ENCODE assay signal across 8 mouse cellular contexts in the genomic region with DNA sequence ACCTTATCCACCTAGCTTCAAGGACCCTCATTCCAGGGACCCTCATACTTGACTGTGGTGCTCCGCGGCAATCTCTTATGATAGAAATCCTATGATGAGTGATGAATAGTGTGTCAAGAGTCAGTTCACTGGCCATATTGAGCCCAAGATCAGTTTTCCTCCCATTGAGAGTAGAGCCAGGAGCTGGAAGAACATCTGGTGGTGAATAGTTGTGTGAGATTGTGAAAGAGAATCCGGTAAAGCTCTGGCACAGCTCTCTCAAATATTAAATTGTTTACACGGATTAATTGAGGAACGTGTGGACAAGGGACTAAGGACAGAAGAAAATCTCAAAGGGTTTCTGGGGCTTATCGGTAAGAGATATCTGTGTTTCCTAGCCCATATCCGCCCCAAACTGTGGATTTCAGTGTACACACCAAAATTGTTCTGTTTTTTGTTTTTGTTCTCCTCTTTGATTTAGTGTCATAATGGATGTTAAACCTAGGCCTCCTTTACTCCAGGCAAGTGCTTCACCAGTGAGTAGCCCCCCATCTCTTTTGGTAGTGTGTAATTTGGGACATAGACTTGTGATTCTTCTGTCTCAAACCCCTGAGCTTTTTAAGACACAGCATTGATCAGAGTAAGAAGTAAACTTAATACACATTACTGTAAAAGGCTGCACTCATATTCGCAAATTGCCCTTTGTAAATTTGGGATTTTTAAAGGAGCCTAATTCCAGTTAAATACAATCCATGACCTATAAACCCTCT. TPM values are rescaled to one million over a fixed set of nuclear protein-coding genes. Genes with fewer than 3 reads are reported as not detected.
DNase-seq lines count a peak whose midpoint lies in the region; ATAC-seq and TF ChIP-seq lines count a peak whose summit lies in the region.

No protein-coding gene starts in this region.

- no peaks in the 10 kb centered on the region for H3K4me1 ChIP-seq in ES-Bruce4 (ENCODE audit: control insufficient read depth, insufficient read depth, low read length)
- no peaks in the 10 kb centered on the region for H3K4me1 ChIP-seq in heart, embryonic 16.5 days (ENCODE audit: control insufficient read depth, insufficient read depth, low read length)
- 0 out of 2 replicates have a peak, but pooled peaks cover 3% of the 10 kb centered on the region for H3K4me1 ChIP-seq in liver, postnatal 0 days (ENCODE audit: insufficient read depth)

- 77% methylated on average over 8 of the region's 8 CpGs for WGBS in heart, embryonic 16.5 days
- WGBS in liver, postnatal 0 days (ENCODE audit: insufficient replicate concordance): 74% methylated on average over 8 of the region's 8 CpGs

- DNase-seq in frontal cortex, postnatal 10 days (ENCODE audit: low spot score in 2 of 2): no peak
- no peak for DNase-seq in liver, postnatal 0 days
- no peak for DNase-seq in left cerebral cortex, postnatal 10 days (ENCODE audit: extremely low spot score in 1 of 2, low spot score in 2 of 2)
- no peak for DNase-seq in frontal cortex, postnatal 14 days (ENCODE audit: low spot score in 2 of 2)
- no peak for DNase-seq in left cerebral cortex, postnatal 25 days (ENCODE audit: low spot score in 2 of 2)

- H3K4me2 ChIP-seq in heart, embryonic 16.5 days (ENCODE audit: low read depth, low read length): 0 out of 2 replicates have a peak overlapping the region, but pooled peaks have one; percentile 14
- H3K4me2 ChIP-seq in liver, postnatal 0 days (ENCODE audit: low read depth, low read length): peak overlapping the region; percentile 75; the same call in 1 of the 2 replicates

- no peak for TF ChIP-seq POLR2A in ES-Bruce4 (IDR thresholded peaks at IDR 0.05; ENCODE audit: insufficient read depth, low read length)

- H3K9ac ChIP-seq in ES-Bruce4 (ENCODE audit: low read depth, poor library complexity, severe bottlenecking): 0 out of 2 replicates have a peak overlapping the region, but pooled peaks have one; percentile 54
- H3K9ac ChIP-seq in heart, embryonic 16.5 days (ENCODE audit: low read length): no peak overlapping the region
- H3K9ac ChIP-seq in liver, postnatal 0 days (replicated peaks): no peak overlapping the region

- H3K27me3 ChIP-seq in ES-Bruce4 (ENCODE audit: control insufficient read depth, insufficient read depth, low read length, poor library complexity, severe bottlenecking): no peaks in the 10 kb centered on the region
- no peaks in the 10 kb centered on the region for H3K27me3 ChIP-seq in heart, embryonic 16.5 days (ENCODE audit: control insufficient read depth, insufficient read depth, low read length)
- no peaks in the 10 kb centered on the region for H3K27me3 ChIP-seq in liver, postnatal 0 days (ENCODE audit: insufficient read depth, low read length)

- no peak overlapping the region for H3K27ac ChIP-seq in ES-Bruce4 (ENCODE audit: insufficient read depth, low read length)
- H3K27ac ChIP-seq in heart, embryonic 16.5 days (ENCODE audit: low read length): no peak overlapping the region
- H3K27ac ChIP-seq in liver, postnatal 0 days (ENCODE audit: low read depth): no peak overlapping the region

- no peaks in the 10 kb centered on the region for H3K36me3 ChIP-seq in ES-Bruce4 (ENCODE audit: control insufficient read depth, insufficient read depth, low read length, poor library complexity, severe bottlenecking)
- no peaks in the 10 kb centered on the region for H3K36me3 ChIP-seq in heart, embryonic 16.5 days (ENCODE audit: control insufficient read depth, insufficient read depth)
- no peaks in the 10 kb centered on the region for H3K36me3 ChIP-seq in liver, postnatal 0 days (replicated peaks; ENCODE audit: insufficient read depth, low read length)

- TF ChIP-seq CTCF in ES-Bruce4 (IDR thresholded peaks at IDR 0.05; ENCODE audit: low read depth, low read length): no peak
- no peak for TF ChIP-seq CTCF in liver, postnatal 0 days (IDR thresholded peaks at IDR 0.05; ENCODE audit: low read depth)

- TF ChIP-seq EP300 in ES-Bruce4 (IDR thresholded peaks at IDR 0.05; ENCODE audit: insufficient read depth, low read depth, low read length): no peak
- TF ChIP-seq EP300 in liver, postnatal 0 days (IDR thresholded peaks at IDR 0.05; ENCODE audit: low read depth): no peak

- no peaks in the 10 kb centered on the region for H3K9me3 ChIP-seq in ES-Bruce4 (replicated peaks; ENCODE audit: control insufficient read depth, insufficient read depth, low read length, poor library complexity, severe bottlenecking)
- H3K9me3 ChIP-seq in heart, embryonic 16.5 days (replicated peaks; ENCODE audit: control insufficient read depth, low read length): peaks cover 6% of the 10 kb centered on the region
- H3K9me3 ChIP-seq in liver, postnatal 0 days (ENCODE audit: low read length): peaks cover 5% of the 10 kb centered on the region; the same call in 1 of the 2 replicates

- intact Hi-C loops in left cerebral cortex, postnatal 10 days (cut with DNase I): loop anchor here (10.0 kb wide), 1 partner anchor 58 kb away; a partner anchor contains a TSS
- intact Hi-C loops in left cerebral cortex, postnatal 25 days (cut with DNase I): loop anchor here (2.0 to 10.0 kb wide), 3 partner anchors 36 to 88 kb away; a partner anchor contains a TSS

- ATAC-seq in frontal cortex, adult (ENCODE audit: low TSS enrichment): peak; percentile 18; the same call in 1 of the 2 replicates
- no peak for ATAC-seq in heart, embryonic 16.5 days (replicated peaks; ENCODE audit: extremely low read depth, insufficient read depth, low FRiP score)
- no peak for ATAC-seq in liver, postnatal 0 days

- H3K4me3 ChIP-seq in ES-Bruce4 (ENCODE audit: low read depth, low read length): no peak overlapping the region
- H3K4me3 ChIP-seq in heart, embryonic 16.5 days (ENCODE audit: low read length): peak overlapping the region; percentile 84
- H3K4me3 ChIP-seq in liver, postnatal 0 days (ENCODE audit: low read depth, low read length): peak overlapping the region; percentile 83

RNA-seq across cellular contexts. Expression of a gene that starts 0.4 kb away (rescaled TPM):
- polyA plus RNA-seq in ES-Bruce4 (2011; ENCODE audit: insufficient read depth, insufficient read length, low read depth, missing spikeins): 4.8 and 5.5 TPM in 2 replicates
- 4.4 and 4.5 TPM in 2 replicates for polyA plus RNA-seq in heart, embryonic 16.5 days (2015; fragmentation: Nextera tagmentation; extraction: Ambion mirVana)
- polyA plus RNA-seq in liver, postnatal 0 days (2015; fragmentation: Nextera tagmentation; extraction: Ambion mirVana): 0.96 and 1.3 TPM in 2 replicates
- total RNA-seq in left cerebral cortex, postnatal 10 days (2021): 1 to 10 TPM; 7.4 to 8.4 TPM
- total RNA-seq in left cerebral cortex, postnatal 25 days (2021): 1 to 10 TPM; 6.7 TPM

RNA-seq across cellular contexts. Expression of a gene that starts 17.8 kb away (rescaled TPM):
- polyA plus RNA-seq in ES-Bruce4 (2011; ENCODE audit: insufficient read depth, insufficient read length, low read depth, missing spikeins): 5.4 and 8.5 TPM in 2 replicates
- 1.2 and 1.7 TPM in 2 replicates for polyA plus RNA-seq in heart, embryonic 16.5 days (2015; fragmentation: Nextera tagmentation; extraction: Ambion mirVana)
- 0.21 TPM in 2 replicates for polyA plus RNA-seq in liver, postnatal 0 days (2015; fragmentation: Nextera tagmentation; extraction: Ambion mirVana)
- 1 to 10 TPM; 7.4 to 7.8 TPM for total RNA-seq in left cerebral cortex, postnatal 10 days (2021)
- 10 to 100 TPM; 11.8 to 12.8 TPM for total RNA-seq in left cerebral cortex, postnatal 25 days (2021)

RNA-seq across cellular contexts. Expression of a gene that starts 33.6 kb away (rescaled TPM):
- 15.5 and 16.6 TPM in 2 replicates for polyA plus RNA-seq in ES-Bruce4 (2011; ENCODE audit: insufficient read depth, insufficient read length, low read depth, missing spikeins)
- 1.3 and 1.7 TPM in 2 replicates for polyA plus RNA-seq in heart, embryonic 16.5 days (2015; fragmentation: Nextera tagmentation; extraction: Ambion mirVana)
- polyA plus RNA-seq in liver, postnatal 0 days (2015; fragmentation: Nextera tagmentation; extraction: Ambion mirVana): 0.22 and 0.36 TPM in 2 replicates
- 1 to 10 TPM; 3.7 to 4.6 TPM for total RNA-seq in left cerebral cortex, postnatal 10 days (2021)
- total RNA-seq in left cerebral cortex, postnatal 25 days (2021): 1 to 10 TPM; 4.1 to 4.4 TPM

RNA-seq across cellular contexts. Expression of a gene that starts 50.0 kb away (rescaled TPM):
- polyA plus RNA-seq in ES-Bruce4 (2011; ENCODE audit: insufficient read depth, insufficient read length, low read depth, missing spikeins): not detected in 2 replicates
- not detected in 2 replicates for polyA plus RNA-seq in heart, embryonic 16.5 days (2015; fragmentation: Nextera tagmentation; extraction: Ambion mirVana)
- polyA plus RNA-seq in liver, postnatal 0 days (2015; fragmentation: Nextera tagmentation; extraction: Ambion mirVana): not detected in 2 replicates
- total RNA-seq in left cerebral cortex, postnatal 10 days (2021): not detected
- total RNA-seq in left cerebral cortex, postnatal 25 days (2021): not detected

RNA-seq across cellular contexts. Expression of a gene that starts 58.1 kb away (rescaled TPM):
- 4.4 and 5.5 TPM in 2 replicates for polyA plus RNA-seq in ES-Bruce4 (2011; ENCODE audit: insufficient read depth, insufficient read length, low read depth, missing spikeins)
- 3.6 and 3.9 TPM in 2 replicates for polyA plus RNA-seq in heart, embryonic 16.5 days (2015; fragmentation: Nextera tagmentation; extraction: Ambion mirVana)
- polyA plus RNA-seq in liver, postnatal 0 days (2015; fragmentation: Nextera tagmentation; extraction: Ambion mirVana): 0.72 and 1.1 TPM in 2 replicates
- 1 to 10 TPM; 5.8 to 6.5 TPM for total RNA-seq in left cerebral cortex, postnatal 10 days (2021)
- 1 to 10 TPM; 5.4 to 6.4 TPM for total RNA-seq in left cerebral cortex, postnatal 25 days (2021)
